Mouse (Mus musculus) intestine, embryonic 14.5 days (tissue): ENCODE results near the gene Tagln2. TPM values are rescaled to one million over a fixed set of nuclear protein-coding genes. Genes with fewer than 3 reads are reported as not detected.

ENCODE experiments used
- ATAC-seq: fragments of 200-750 bp; cut with Nextera tagmentation; replicated peaks from 2 replicates; pipeline ENCODE4 v1.8.0; 2017; ENCODE audit warnings: low read depth, moderate number of reproducible peaks, moderate TSS enrichment, moderate library complexity; ENCODE audit not compliant: low FRiP score, low TSS enrichment
- DNase-seq: peaks from one replicate; pipeline ENCODE4 v3.0.0-alpha.2; 2018; ENCODE audit warnings: low spot score
- H3K27ac ChIP-seq: fragments of 300-500 bp; sonication (generic); 2 replicates; pipeline ENCODE4 v1.5.1; 2014; ENCODE audit warnings: low read depth, mild to moderate bottlenecking, control low read depth
- H3K27me3 ChIP-seq: fragments of 300-500 bp; sonication (generic); replicated peaks from 2 replicates; pipeline ENCODE4 v1.6.1; 2014; ENCODE audit warnings: low read length, control low read depth; ENCODE audit not compliant: control insufficient read depth, insufficient read depth
- H3K36me3 ChIP-seq: fragments of 300-500 bp; sonication (generic); 2 replicates; pipeline ENCODE4 v1.6.1; 2014; ENCODE audit warnings: low read length, control low read depth; ENCODE audit not compliant: control insufficient read depth, insufficient read depth
- H3K4me1 ChIP-seq: fragments of 300-500 bp; sonication (generic); replicated peaks from 2 replicates; pipeline ENCODE4 v1.6.1; 2014; ENCODE audit warnings: low read length, control low read depth, mixed read lengths; ENCODE audit not compliant: control insufficient read depth, insufficient read depth
- H3K4me2 ChIP-seq: fragments of 300-500 bp; sonication (generic); 2 replicates; pipeline ENCODE4 v1.6.1; 2014; ENCODE audit warnings: low read length
- H3K4me3 ChIP-seq: fragments of 300-500 bp; sonication (generic); 2 replicates; pipeline ENCODE4 v1.5.1; 2014; ENCODE audit warnings: low read depth, low read length, control low read depth, mixed read lengths
- H3K9ac ChIP-seq: fragments of 300-500 bp; sonication (generic); 2 replicates; pipeline ENCODE4 v1.6.1; 2014; ENCODE audit warnings: mild to moderate bottlenecking, low read length
- H3K9me3 ChIP-seq: fragments of 300-500 bp; sonication (generic); 2 replicates; pipeline ENCODE4 v1.6.1; 2016; ENCODE audit warnings: low read length, control low read depth; ENCODE audit not compliant: control insufficient read depth
- WGBS: fragments of 180-500 bp; shearing (Covaris S2); extraction: QIAGEN DNeasy Blood & Tissue Kit; methylation state at CpG from one replicate; pipeline ENCODE4 v1.1.7; 2014; 5-methylcytosine and 5-hydroxymethylcytosine counted together
- polyA plus RNA-seq: library from polyadenylated mRNA; unstranded; fragments of >200 nt; fragmentation: Nextera tagmentation; extraction: Ambion mirVana; gene quantifications from 2 replicates; pipeline ENCODE4 v1.2.1, GENCODE M21; 2014

The Tagln2 gene
- polyA plus RNA-seq, 1 experiment from 2014 or later = 241 TPM

GRCm38 (mm10) chr1:172474196-172474595 is 25.7 kb upstream of the Tagln2 start:
- no peak for ATAC-seq
- no peak for DNase-seq

GRCm38 (mm10) chr1:172475054-172475741 is 24.6 kb upstream of the Tagln2 start, which contains the start of gene Slamf9:
Slamf9 (plus strand) TSS chr1:172475358.
- Histone ChIP-seq H3K27me3 (no peaks in the 10 kb centered on the region), H3K4me1 (0 out of 2 replicates have a peak, but pooled peaks cover 5% of the 10 kb centered on the region), H3K4me2 (no peak within 1 kb of the TSS), H3K9ac (no peak within 1 kb of the TSS), H3K27ac (no peak within 1 kb of the TSS), H3K36me3 (no peaks in the 10 kb centered on the region), H3K4me3 (no peak within 1 kb of the TSS), H3K9me3 (no peaks in the 10 kb centered on the region)
- WGBS = 46% methylated on average over 7 of the region's 7 CpGs
- ATAC-seq (peak; percentile 68), DNase-seq (no peak)

More at GRCm38 (mm10) chr1:172474196-172474595, 25.7 kb upstream of the Tagln2 start:
- Histone ChIP-seq H3K4me3 (no peak overlapping the region), H3K9me3 (no peaks in the 10 kb centered on the region), H3K27ac (no peak overlapping the region), H3K4me1 (peaks cover 13% of the 10 kb centered on the region), H3K27me3 (no peaks in the 10 kb centered on the region), H3K9ac (no peak overlapping the region), H3K4me2 (no peak overlapping the region), H3K36me3 (no peaks in the 10 kb centered on the region)
- WGBS = 77% methylated on average over 3 of the region's 3 CpGs

DNA sequence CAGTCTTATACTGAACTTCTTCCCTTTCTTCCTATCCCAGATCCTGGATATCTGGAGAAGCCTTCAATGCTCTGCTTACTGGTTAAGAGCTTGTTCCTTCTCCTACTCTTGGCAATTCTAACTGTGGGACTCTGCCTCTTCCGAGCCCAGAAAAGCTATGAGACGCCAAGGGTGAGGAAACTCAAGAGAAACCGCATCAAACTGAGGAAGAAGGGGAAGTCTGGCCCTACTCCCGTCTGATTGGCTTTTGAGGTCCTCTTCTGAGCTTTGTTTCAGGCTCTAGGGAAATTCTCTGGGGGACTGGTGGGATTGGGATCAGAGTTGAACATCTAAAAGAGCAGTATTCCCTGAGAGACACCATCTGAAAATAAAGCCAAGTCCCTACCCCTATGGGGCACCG is 21.8 kb upstream of the Tagln2 start:
- H3K27me3 ChIP-seq = no peaks in the 10 kb centered on the region
- no peak overlapping the region for H3K27ac ChIP-seq
- H3K4me3 ChIP-seq = no peak overlapping the region
- no peaks in the 10 kb centered on the region for H3K36me3 ChIP-seq
- H3K9me3 ChIP-seq = no peaks in the 10 kb centered on the region
- no peak overlapping the region for H3K9ac ChIP-seq
- H3K4me2 ChIP-seq = no peak overlapping the region
- H3K4me1 ChIP-seq = 0 out of 2 replicates have a peak, but pooled peaks cover 10% of the 10 kb centered on the region
- WGBS = 78% methylated on average over 5 of the region's 5 CpGs
- DNase-seq (no peak), ATAC-seq (no peak)

DNA sequence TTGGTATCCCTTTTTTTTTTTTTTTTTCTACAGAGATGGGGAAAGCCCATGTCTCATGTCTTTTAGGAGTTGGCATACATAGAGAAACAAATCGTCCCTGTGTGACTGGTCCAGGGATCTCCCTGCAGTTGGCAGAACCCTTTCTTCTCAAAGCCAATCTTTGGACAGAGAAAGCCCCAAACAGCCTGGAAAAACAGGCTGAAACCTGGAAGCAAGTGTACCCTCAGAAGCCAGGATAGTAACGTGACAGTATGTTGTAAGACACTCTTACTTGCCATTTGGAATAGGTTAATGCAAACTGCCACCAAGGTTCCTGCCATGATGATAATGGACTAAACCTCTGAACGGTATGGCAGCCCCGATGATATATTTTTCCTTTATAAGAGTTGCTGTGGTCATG is 19.5 kb upstream of the Tagln2 start:
- no peak overlapping the region for H3K4me2 ChIP-seq
- peaks cover 15% of the 10 kb centered on the region; the same call in 1 of the 2 replicates for H3K4me1 ChIP-seq
- ATAC-seq = no peak
- H3K27ac ChIP-seq = no peak overlapping the region
- no peak overlapping the region for H3K4me3 ChIP-seq
- DNase-seq = no peak
- no peaks in the 10 kb centered on the region for H3K27me3 ChIP-seq
- H3K9me3 ChIP-seq = no peaks in the 10 kb centered on the region
- peaks cover 10% of the 10 kb centered on the region for H3K36me3 ChIP-seq
- H3K9ac ChIP-seq = no peak overlapping the region
- WGBS = 86% methylated on average over 4 of the region's 4 CpGs

- 8% methylated on average over 13 of the region's 13 CpGs for WGBS
- peak overlapping the region; percentile 17 for H3K9ac ChIP-seq
- no peak for ATAC-seq
These were observed 18.7 kb upstream of the Tagln2 start for GRCm38 (mm10) chr1:172481111-172481510.

DNA sequence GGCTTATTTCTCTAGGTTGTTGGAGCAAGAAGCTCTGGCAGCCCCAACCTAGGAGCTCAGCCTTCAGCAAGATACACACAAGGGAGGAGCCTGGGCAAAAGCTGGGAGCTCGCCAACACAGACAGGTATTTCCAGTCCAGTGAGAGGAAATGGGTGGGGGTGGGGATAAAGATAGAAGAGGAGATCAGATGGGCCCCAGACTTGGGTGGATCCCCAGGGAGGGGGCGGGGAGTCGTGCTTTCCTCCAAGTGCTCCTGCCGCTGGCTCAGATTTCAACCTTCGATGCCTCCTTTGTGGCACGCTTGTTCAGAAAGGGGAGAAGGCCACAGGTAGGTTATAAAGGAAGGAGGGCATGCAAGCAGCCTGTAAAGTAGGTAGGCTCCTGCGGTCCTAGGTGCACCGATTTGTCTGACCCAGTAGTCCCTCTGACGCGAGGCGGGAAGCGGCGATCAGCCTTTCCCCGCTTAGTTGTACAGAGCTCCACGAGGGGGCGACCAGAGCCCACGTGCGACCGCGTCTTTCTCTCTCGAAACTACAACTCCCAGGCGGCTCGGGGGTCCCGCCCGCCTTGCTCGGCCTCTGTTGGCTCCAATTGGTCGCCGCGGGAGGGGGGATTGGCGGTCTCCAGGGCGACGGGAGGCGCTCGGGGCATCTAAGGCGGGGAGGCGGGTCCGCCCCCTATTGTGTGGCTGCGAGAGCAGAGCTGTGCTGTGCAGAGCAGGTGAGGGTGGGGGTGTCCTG is 18.1 kb upstream of the Tagln2 start, which contains the start of gene Igsf9:
TSS of gene Igsf9 (plus strand) at position 249 of the 741 bp plus-strand sequence.
- Histone ChIP-seq H3K9ac (peak within 1 kb of the TSS; percentile 51), H3K4me1 (peaks cover 25% of the 10 kb centered on the region), H3K4me2 (peak within 1 kb of the TSS; percentile 77), H3K9me3 (no peaks in the 10 kb centered on the region), H3K36me3 (peaks cover 18% of the 10 kb centered on the region), H3K27me3 (no peaks in the 10 kb centered on the region), H3K4me3 (peak within 1 kb of the TSS; percentile 66), H3K27ac (peak within 1 kb of the TSS; percentile 67)
- under 1% methylated on average over 38 of the region's 38 CpGs for WGBS
- peak; percentile 95 for DNase-seq
- peak; percentile 94 for ATAC-seq

More at GRCm38 (mm10) chr1:172481111-172481510, 18.7 kb upstream of the Tagln2 start:
- Histone ChIP-seq H3K4me1 (peaks cover 19% of the 10 kb centered on the region), H3K27ac (peak overlapping the region; percentile 67; the same call in 1 of the 2 replicates), H3K9me3 (no peaks in the 10 kb centered on the region), H3K4me3 (peak overlapping the region; percentile 66), H3K4me2 (peak overlapping the region; percentile 77), H3K27me3 (no peaks in the 10 kb centered on the region), H3K36me3 (peaks cover 12% of the 10 kb centered on the region)
- DNase-seq = no peak

DNA sequence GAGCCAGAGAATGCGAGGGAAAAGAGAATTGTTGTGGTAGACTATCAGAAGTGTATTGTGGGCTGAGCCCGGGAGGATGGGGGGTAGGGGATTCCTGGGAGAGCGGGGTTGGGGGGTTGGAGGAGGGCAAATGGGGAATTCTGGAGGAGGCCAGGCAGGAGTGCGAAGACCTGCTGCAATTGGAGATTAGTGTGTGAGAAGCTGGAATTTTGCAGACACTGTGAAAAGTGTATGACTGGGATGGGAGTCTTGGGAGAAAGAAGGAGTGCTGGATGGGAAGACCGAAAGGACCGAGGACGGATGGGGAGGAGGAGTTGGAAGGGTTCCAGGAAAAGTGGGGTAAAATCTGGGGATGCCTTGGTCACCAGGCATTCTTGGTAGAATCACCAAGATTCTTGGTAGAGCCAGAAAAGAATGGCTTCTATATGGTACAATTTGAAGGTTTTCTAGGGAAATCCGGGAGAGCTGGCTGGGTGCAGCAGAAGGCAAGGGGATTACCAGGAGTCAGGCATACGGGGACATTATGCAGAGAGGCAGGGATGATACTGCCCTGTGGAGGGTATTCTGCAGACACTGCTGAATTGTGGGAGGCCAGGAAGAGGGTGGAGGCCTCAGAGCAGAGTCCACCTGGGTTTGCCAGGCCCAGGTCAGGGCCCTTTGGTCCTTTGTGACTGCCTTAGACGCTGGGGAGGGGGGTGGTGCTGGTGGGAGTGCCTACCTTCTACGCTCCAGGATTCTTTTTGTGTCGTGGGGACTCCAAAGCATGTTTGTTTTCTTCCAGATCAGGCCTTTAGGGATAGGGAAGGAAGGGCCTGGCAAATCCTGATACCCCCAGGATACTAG is 17.1 kb upstream of the Tagln2 start:
- Histone ChIP-seq H3K9me3 (no peaks in the 10 kb centered on the region), H3K27me3 (no peaks in the 10 kb centered on the region), H3K27ac (0 out of 2 replicates have a peak overlapping the region, but pooled peaks have one; percentile 67), H3K4me2 (peak overlapping the region; percentile 77), H3K4me1 (peaks cover 31% of the 10 kb centered on the region), H3K36me3 (peaks cover 27% of the 10 kb centered on the region), H3K9ac (peak overlapping the region; percentile 51), H3K4me3 (peak overlapping the region; percentile 66)
- WGBS = 6% methylated on average over 12 of the region's 12 CpGs
- no peak for DNase-seq
- no peak for ATAC-seq

- Histone ChIP-seq H3K36me3 (peaks cover 30% of the 10 kb centered on the region), H3K4me3 (peak overlapping the region; percentile 66), H3K4me1 (peaks cover 31% of the 10 kb centered on the region), H3K27me3 (no peaks in the 10 kb centered on the region), H3K9me3 (no peaks in the 10 kb centered on the region), H3K27ac (no peak overlapping the region), H3K9ac (0 out of 2 replicates have a peak overlapping the region, but pooled peaks have one; percentile 51), H3K4me2 (peak overlapping the region; percentile 77)
- no peak for DNase-seq
- no peak for ATAC-seq
- WGBS = 17% methylated on average over 4 of the region's 4 CpGs
These were observed 16.5 kb upstream of the Tagln2 start for GRCm38 (mm10) chr1:172483361-172483660.
